Mouse (Mus musculus) thymus, postnatal 36 days (tissue): Measurements from ENCODE around the gene Ppil2.
A peak's percentile ranks its signal among the peaks of the same experiment; 100 is the strongest.

Source experiments
- DNase-seq, 2 experiments: peaks; one replicate each; pipeline ENCODE4 v3.0.0; 2022; ENCODE audit warnings: mixed read lengths in 2 of 2

The Ppil2 gene

DNA sequence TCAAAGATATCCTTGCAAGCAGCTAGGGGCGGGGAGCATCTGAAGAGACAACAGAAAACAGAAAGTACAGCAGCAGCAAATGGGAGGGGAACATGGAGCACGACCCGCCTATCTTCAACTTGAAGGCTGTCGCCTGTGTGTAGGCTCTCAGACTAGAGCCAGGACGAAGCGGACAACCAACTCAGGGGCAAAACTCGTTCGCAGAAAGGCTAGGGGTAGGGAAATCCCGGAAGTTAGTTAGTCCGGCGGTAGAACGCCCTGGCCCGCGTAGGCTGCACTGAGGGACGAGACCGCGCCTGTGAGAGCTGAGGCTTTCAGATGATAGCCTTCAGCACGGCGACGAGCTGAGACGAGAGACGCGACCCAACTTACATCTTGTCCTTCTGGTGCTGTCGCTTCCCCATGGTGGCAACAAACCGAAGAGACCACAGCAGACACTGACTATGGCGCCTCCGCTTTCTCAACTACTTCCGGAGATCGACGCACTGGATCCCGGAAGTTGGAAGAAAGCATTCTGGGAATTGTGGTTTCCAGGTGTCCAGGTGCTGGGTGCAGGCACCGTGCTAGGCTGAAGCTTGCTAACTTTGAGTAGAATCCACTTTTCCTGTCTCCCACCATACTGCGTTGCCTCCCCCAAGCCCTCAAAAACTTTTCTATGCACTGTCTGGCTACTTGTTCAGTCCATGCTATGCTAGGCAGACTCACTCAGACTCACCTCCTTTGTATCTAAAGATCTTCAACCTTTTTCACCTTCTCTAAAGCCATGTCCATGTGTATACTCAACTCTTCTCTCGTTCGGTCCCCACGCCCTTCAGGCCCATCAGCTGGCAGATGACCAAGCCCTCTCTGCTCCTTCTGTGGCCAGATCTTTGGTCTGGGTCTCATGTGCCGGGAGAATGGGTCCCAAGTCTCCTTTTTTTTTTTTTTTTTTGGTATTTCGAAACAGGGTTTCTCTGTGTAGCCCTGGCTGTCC is at the start of gene Ppil2:
Gene Ppil2 (minus strand): TSS at position 487 of the 973 bp plus-strand sequence.
- DNase-seq: peak; percentile 67 to 73

DNA sequence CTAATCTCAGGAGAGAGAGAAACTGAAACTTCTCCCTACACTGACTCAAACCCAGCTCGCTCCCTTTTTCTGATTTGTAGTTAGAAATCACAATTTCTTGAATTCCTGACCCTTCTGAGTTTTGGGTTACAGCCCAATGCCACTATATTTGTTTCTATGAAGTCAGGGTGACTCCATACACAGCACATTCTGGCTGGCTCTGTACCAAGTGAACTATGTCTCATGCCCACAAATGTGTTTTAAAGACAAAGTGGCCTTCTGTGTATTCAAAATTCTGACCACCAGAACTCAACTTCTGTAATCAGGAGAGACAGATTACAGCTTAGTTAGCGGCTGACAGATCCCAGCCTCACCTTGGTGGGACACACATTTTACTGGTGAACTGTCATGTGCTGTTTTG is 43.3 kb upstream of the Ppil2 start:
- no peak for DNase-seq

DNA sequence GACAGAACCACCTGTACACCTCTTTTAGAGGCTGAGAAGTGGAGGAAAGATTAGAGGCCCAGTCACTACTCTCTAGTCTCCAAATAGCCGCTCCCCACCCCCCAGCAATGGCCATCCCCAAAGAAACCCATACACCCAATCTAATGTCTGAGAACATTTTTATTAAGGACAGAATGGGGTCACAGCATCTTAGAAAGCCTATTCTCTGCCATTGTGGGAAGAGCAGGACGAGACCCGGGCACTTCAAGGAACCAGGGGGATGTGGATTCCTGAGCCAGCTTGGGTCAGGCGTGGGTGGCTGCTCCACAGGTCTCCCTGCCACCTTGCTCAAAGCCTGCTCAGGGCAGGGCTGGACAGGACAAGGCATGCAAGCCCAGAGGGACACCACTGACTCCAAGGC is 40.8 kb upstream of the Ppil2 start:
- no peak for DNase-seq

DNA sequence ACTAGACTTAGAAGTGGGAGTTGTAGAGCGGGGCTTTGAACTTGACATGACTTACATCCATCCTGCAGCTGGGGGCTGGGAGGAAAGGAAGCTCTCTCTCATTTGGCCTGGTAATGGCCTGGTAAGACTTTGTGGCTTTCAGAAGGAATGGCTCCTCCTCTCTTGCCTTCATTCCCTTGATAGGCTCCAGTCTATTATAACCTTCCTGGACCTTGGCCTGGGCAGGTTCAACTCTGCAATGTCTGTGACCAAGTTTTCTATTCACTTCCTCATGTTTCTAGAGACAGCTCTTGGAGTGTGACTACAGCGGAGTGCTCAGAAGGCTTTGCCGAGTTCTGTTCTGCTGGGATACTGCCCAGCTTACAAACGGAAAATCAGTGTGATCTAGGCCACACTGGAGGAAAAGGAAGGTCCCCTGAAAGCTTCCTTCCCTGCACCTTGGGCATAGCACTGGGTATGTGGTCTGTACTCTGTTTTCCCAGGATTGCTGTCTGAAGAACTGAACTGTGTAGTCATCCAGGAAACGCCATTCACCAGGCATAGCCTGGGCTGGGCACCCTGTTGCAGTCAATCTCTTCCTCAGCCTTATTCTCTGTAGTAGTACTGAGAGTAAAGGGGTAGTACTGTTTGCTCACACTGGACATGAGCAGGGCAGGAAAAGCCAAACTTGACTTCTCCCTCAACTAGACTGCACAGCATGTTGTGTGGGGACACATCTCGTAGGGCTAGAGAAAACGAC is 39.6 kb upstream of the Ppil2 start:
- DNase-seq: no peak

DNA sequence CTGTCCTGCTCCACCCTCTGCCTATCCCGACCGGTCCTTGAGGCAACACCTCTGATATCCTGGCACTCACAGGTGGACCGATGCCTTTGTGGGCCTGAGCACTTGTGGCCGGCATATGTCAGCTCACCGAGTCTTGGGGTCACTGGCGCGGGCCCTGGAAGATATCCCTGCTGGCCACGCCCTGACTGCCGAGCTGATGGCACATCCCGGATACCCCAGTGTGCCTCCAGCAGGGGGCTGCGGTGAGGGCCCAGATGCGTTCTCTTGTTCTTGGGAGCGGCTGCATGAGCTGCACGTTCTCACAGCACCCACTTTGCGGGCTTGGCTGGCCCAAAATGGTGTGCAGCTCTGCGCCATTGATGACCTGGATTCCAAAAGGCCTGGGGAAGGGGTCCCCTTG is 37.0 kb upstream of the Ppil2 start:
- peak; percentile 48 to 60 for DNase-seq

DNA sequence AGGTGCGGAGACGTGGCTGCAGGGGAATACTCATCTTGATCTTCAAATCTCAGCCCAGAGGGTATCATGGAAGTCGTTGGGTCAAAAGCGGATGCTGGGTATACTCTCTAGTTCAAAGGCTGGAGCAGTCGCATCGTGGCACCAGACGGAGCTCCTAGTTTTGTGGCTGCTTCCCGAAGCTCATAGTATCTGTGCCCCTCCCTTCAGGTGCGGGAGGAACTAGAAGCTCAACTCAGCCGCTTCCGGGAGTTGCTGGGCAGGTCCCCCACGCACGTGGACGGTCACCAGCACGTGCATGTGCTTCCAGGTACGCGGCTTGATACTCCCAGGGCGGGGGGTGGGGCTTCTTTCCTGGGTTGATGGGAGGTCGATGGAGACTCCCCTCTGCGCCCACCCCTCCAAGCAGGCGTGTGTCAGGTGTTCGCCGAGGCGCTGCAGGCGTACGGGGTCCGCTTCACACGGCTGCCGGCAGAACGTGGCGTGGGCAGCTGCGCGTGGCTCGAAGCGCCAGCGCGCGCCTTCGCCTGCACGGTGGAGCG is 36.4 kb upstream of the Ppil2 start:
- DNase-seq: peak; percentile 23 to 32

DNA sequence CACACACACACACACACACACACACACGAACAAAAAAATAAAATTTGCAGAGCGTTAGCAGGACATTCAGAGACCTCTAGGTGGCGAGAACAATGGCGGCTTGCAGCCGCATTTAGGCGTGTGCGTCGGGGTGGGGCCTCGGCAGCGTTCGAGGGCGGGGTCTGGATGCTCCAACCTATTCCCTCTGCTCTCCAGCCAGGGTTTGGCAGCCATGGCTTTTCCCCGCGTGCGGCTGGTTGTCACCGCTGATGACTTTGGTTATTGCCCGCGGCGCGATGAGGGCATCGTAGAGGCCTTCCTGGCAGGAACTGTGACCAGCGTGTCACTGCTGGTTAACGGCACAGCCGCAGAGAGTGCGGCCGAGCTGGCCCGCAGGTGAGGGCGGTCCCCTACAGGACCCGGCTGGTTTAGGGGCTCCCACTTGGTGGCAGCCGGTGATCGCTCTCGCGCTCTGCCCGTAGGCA is 35.7 kb upstream of the Ppil2 start, which contains the start of gene Ccdc116:
Gene Ccdc116 (minus strand): TSS at position 458 of the 464 bp plus-strand sequence.
- peak; percentile 69 to 72 for DNase-seq

DNA sequence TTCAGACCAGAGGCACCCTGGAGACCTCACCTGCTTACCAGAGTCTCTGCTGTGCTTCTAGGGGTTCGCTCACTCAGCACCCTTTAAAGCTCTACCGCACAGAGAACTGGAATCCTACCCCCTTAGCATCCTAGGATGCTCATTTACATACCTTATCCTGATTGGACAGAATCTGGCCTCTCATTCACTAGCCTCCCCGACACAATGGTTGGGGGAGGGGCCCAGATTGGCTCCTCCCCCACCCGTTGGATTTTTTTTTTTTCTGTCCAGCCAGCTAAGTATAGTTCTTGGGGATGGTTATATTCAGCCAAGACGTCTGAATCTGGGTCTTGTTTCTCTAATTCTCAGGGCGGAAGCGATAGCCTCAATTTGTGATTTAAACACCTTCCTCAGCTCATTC is 33.3 kb upstream of the Ppil2 start, which contains the start of gene Ydjc:
Gene Ydjc (plus strand): TSS at position 283 of the 400 bp plus-strand sequence.
- no peak for DNase-seq

DNA sequence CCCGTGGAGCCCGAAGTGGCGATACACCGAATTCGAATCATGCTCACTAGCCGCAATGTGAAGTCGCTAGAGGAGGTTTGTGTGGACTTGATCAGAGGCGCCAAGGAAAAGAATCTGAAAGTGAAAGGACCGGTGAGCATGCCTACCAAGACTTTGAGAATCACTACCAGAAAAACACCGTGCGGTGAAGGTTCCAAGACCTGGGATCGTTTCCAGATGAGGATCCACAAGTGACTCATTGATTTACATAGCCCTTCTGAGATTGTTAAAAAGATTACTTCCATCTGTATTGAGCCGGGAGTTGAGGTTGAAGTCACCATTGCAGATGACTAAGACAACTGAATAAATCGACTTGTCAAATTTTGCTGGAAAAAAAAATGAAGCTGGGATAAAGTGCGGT is 26.3 kb upstream of the Ppil2 start:
- DNase-seq: no peak

DNA sequence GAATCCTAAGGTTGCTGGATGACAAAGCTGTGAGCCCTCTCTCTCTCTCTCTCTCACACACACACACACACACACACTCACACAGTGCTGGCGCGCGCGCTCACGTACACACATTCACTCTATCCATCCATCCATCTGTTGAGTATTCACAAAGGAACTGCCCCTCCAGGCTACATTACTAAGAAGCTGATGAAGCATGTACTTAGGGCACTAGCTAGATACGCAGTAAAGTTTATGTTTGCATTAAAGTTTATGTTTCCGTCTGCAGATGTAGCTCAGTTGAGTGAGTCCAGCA is 21.8 kb upstream of the Ppil2 start:
- DNase-seq: no peak

DNA sequence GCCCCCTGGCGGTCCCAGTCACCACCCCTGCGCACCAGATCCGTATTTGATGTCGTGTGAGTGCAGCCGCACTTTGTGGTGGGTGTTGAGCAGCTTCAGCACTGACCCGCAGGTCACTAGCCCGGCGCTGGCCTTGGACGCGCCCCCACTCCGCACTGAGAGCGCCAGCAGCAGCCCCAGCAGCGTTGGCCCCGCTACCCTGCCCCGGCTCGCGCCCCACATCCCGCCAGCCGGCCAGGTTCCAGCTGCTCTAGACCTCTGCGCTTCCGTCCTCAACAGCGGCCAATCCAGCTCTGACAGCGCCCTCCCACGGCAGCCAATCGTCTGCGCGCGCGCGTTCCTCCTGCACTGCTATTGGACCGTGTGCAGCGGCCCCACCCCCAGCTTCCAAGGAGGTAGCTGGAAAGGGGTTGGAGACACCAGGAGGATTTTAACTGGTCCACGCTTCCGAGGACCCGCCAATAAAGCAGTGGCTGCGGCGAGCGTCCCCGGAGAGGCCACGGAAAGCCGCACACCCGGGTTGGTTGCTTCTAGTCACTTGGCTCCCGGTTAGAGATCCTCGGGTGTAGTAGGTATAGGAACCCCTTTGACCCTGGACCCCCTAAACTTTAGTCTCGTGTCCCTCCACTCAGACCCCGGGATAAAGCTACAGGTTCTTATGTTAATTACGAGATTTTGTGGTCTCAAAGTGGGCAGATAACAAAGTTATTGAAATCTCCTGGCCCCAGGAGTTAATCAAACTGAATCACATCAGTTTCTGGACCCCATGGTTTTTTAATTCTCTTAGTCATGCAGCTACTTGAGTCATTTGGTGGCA is 21.2 kb upstream of the Ppil2 start, which contains the start of gene Sdf2l1:
Gene Sdf2l1 (minus strand): TSS at position 295 of the 817 bp plus-strand sequence.
- peak; percentile 95 to 97 for DNase-seq

DNA sequence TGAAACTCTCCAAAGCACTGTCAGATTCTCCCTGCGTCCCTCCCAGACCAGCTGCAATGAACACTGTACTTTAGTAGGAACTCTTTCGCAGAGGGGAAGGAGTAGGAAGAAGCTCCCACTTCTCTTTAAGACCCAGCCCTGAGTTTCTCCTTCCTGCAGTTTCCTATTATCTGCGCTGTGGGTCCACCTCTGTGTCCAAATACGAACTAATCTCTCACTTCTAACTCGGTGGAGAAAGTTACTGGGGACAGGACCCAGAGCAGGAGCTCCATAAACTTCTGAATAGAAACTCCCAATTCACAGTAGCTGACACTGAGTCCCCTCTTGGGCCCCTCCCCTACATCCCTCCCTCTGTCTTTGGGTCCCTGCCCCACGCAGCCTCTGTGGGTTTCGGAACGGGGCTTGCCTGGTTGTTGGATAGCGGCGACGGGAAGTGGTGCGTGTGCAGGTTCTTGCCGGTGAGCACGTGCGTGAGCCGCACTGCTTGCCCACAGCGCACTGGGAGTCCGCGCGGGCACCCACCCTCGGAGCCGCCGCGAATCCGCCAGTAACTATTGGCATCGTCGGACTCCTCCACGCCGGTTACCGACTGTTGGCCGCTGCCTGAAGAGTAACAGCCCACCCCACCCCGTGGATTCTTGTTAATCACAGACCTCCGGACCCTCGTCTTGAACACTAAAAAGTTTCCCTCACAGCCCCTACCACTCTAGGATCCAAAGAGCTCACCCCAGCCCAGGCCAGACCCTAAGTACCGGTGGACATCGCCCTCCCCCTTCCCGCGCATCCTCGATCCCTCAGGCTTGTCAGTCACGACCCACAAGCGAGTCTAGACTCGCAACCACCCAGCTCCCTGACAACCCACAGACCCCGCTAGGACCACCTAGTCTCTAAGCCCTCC is 20.4 kb upstream of the Ppil2 start:
- DNase-seq: peak; percentile 40 to 48

DNA sequence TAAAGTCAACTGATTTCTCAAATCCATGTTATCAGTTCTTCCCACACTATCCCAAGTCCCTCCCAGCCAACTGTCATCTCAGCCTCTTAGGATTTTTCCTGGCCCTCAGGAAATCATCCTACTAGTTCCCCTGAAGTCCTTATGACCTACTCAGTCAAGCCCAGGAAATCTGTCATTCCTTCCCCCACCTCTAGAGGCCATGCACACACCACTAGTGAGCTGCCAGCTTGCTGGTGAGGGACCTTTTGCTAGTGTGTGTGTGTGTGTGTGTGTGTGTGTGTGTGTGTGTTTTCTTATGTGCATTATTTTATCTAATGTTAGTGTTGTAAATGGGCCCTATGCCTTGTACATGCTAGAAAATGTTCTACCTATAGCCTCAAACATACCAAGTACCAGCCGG is 16.2 kb upstream of the Ppil2 start:
- DNase-seq: peak; percentile 52 to 56

DNA sequence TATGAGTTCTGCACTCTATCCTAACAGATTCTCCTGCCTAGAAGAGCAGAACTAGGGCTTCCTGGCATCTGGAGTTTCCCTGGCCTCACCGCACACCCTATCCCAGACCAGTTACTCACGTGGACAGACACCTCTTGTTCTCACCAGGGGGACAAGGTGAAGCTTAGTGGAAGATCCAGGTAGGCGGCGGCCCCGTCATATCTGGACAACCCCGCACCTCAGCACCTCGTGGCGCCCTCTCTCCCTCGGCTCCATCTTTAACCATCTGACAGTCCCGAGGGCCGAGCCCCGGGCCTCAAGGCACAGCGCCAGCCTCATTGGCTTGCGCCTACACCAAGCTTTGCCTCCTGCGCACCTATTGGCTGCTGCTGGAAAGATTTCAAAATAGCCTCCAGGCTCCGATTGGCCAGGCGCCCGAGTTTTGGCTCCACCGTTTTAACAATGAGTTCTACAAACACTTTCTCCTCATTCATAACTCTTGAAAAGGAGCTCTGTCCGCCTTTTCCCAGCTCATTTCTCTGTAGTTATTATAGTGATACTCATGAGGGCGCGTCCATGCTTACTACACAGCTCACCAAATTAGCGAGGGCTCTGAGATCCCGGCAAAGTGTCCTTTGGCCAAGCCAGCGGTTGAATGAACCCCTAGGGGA is 13.9 kb upstream of the Ppil2 start, which contains the start of gene 2610318N02Rik:
Gene 2610318N02Rik (minus strand): TSS at position 297 of the 650 bp plus-strand sequence.
- peak; percentile 80 to 86 for DNase-seq

DNA sequence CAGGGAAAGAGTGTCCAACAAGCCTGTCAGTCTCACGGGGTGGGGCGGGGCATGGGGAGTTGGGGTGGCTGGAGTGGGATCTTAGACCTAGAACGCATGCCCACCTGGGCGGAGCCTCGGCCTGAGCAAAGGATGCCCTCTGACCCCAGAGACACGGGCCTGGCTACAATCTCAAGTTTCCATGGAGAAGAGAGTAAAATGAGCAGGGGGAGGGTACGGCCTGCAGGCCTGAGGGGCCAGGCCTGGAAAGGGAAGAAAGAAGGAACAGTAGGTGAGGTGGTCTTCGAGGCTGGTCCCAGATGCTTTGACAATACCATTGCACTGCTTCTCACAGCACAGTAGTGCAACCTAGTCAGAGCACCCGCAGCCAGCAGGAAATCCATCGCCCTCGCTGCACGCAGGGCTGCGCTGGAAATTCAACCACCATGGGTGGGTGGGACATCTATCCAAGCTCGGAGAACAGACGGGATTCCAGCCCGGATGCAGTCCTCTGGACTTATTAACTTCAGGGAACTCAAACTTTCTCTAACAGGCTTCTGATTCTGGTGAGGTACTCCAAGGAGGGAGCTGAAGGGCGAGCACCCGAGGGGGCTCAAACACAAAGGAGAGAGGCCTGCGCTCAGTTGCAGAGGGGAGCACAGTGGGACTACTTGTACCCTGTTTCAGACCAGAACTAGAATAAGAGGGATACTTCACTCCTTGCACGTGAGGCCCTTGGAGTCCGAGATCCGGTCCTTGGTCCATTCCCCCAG is 13.2 kb upstream of the Ppil2 start:
- peak; percentile 33 to 35 for DNase-seq

DNA sequence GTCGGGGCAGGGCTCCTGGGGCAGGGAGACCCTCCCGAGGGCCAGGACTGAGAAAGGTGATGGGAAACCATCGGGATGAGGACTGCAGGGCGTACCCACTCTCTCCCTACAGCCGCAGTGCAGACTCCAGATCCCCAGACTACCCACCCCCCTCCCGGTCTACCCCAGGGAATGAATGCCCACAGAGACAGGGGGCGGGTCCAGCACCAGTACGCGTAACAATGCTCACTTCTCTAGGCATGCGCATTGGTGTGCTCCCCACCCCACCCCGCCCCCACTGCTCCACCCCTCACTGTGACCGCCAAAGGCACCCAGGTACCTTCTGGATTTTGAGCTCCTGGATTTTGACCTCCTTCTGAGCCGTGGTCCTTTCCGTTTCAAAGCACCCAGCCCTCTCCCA is 10.5 kb upstream of the Ppil2 start:
- DNase-seq: no peak

DNA sequence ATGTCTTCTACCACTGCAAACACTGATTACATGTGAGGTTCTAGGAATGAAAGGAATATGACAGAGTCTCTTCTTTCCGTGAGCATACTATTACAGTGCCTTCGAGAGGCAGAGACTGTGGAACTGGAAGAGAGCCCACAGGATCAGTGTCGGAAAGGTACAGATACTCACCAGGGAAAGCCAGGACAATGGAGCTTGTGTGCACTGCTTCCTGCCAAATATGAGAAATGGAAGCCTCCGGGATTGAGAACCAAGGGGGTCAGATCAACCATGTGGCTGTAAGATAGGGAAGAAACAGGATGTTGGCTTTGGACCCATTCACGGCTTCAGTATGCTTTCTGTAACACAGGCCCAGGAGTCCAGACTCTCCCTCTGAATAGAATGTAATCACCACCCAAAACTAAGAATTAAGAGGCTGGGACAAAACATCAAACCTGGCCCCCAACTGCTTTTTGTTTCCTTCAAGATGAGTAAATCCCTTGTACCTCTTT is 6.3 kb upstream of the Ppil2 start:
- no peak for DNase-seq

DNA sequence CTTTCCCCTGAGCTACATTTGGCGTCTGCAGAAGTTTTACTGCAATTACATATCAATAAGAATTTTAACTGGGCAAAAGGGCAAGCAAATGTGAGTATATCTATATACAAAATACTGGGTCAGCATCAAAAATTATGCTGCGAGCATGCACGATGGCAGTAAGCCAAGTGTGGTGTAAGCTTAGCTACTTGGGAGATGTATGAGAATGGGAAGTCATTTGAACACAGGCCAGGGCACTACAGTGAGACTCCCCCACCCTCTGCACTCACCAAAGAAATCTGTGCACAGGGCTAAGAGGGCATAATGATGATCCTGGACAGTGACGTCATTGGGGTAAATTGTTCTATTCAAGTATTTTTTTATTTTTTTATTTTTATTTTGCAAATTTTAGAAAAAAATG is 6.5 kb downstream of the Ppil2 start:
- no peak for DNase-seq

DNA sequence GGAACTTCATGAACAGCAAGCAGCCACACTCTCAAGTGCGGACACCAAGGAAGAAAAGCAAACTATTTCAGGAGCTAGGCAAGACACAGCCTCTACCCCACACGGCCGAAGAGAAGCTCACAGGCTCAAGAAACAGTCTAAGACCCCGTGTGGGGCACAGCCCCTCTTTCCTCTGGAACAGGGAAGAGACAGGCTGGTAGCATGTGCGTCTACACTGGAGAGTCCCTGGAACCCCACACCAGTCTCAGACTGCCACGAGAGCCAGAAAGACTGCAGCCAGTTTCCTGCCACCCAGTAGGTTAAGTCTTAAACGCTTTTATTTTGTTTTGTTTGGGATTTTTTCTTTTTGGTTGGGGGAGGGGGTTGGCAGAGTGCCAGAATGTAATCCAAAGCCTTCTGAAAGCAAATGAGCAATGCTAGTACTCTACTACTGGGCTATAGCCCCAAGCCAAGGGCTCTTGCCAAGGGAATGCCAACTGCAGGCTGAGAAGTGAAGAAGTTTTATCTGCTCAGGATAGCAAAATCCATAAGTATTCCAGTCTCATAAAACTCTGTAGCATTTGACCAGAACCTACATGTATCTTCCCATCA is 8.3 kb downstream of the Ppil2 start:
- no peak for DNase-seq
